Mouse (Mus musculus): ENCODE data around the gene Surf4. TPM values are rescaled to one million over a fixed set of nuclear protein-coding genes. Genes with fewer than 3 reads are reported as not detected.

Gene Surf4
- 75.3 TPM for total RNA-seq (2023)

DNA sequence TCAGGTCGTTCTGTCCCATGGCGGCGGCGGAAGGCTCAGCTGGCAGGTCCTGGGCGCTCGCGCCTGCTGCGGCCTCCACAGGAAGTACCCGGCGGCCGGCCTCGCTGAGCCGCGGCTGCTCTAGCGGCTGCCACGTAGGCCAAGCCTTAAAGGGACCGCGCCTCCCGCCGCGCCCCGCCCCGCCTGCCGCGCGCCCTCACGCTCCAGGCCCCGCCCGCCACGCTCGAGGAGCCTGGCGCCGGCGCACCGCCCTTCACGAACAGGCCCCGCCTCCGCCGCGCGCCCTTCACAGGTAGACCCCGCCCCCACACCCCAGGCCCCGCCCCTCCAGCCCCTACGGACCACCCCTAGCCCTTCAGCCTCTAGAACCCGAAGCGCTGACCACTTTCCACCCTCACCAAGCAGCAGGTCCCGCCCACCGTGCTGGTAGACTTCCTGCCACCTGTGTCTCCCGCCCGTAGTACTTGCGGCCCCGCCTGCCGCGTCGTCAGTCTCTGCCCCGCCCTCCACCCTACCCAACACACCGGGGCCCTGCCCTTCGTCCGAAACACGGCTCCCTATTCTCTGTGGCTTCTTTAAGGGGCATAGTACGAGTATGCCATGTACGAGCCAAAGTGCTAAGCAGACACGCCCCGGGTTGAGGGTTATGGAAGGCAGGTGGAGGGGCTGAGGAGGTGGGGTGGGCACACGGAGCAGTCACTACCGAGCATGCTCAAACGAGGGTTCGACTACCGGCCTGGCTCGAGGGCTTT, at the start of gene Surf4, which contains the start of gene Stkld1:
Gene Surf4, minus strand, starts transcription at position 625 of the 752 bp plus-strand sequence.
Gene Stkld1, plus strand, starts transcription at position 744 of the 752 bp plus-strand sequence.

DNA sequence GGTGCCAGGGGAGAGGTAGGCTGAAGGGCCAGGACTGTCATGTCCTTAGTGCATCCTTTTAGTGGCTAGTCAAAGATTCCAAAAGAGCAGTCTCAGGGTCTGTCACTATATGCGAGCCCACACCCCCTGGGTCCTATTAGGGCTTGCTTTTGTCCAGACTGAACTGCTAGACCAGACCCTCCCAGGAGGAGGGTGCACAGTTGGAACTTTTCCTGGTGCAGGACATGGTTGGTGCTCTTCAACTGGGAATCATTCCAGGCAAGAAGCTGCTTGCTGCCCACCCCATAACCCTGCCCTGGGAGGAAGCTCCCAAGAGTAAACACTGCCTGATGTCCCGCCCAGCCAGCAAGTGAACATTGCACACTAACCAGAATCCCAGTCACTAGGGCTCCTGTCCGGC, 39.4 kb upstream of the Surf4 start, which contains the start of gene Adamts13:
Gene Adamts13, plus strand, starts transcription at position 301 of the 400 bp plus-strand sequence.

DNA sequence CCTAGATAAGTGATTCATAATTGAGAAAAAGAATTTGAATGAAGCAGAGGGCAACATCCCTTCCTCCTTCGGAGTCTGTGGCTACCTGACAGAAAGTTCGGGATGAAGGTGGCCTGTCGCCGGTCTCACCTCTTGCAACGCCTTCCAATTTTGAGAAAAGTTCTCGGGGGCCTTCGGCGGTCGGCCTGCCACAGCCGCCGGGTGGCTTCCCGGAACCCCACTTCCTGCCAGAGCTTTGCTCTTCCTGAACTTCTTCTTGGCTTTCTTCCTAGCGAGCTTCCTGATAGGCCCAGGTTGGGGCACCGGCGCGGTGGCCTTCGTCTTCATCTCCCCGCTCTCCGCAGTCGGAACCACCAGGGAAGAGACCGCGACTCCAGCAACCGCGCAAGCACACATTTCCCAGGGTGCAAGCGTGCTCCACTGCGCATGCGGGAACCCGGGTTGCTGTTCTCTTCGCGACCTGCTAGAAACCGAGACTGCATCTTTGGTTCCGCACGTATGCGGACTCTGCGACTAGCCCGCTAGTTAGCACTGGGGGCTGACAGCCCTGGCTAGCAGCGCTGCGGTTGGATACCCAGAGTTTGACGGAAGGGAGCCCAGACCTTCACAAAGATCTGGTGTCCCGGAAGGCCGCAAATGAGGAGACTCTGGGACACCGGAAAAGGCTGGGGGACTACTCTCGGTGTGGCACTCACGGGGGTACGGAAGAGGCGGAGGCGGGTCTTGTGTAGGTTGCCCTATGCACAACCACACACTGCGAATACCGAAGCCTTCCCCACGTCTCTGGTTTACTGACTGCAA, 30.4 kb upstream of the Surf4 start, which contains the start of gene Rexo4:
Gene Rexo4, minus strand, starts transcription at position 464 of the 801 bp plus-strand sequence.

DNA sequence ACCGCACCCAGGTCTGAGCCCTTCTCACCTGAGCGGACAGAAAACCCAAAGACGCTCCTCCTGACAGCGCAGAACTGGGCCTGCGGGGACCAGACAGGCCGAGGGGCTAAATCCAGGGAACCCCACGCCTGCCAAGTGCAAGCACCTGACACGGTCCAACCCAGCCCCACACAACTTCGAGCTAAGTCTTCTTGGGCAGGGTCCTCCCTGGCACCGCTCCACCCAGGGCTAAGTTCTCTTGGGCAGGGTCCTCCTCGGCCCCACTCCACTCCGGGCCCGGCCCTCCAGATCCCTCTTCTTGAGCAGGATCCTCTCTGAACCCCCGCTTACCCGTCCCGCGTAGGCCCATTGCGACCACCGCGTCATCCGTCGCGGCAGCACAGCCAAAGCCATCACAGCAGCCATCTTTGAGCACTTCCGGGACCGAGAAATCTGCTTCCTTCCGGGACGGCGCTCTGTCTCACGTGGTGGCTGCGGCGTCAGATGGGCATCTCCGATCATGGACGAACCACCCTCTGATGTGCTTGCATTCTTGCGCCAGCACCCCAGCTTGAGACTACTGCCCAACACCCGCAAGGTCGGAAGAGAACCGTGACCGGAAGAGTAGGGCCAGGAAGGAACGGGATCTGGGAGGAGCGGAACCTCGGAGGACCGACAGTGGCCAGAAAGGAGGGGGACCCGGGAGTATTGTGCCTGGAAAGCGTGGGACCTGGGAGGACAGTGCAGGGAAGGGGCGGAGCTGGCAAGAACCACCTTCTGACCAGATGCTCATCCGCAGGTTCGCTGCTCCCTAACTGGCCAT, 17.6 kb downstream of the Surf4 start, which contains the start of the genes Surf2 and Surf1:
Gene Surf2, plus strand, starts transcription at position 441 of the 802 bp plus-strand sequence.
Gene Surf1, minus strand, starts transcription at position 604 of the 802 bp plus-strand sequence.

DNA sequence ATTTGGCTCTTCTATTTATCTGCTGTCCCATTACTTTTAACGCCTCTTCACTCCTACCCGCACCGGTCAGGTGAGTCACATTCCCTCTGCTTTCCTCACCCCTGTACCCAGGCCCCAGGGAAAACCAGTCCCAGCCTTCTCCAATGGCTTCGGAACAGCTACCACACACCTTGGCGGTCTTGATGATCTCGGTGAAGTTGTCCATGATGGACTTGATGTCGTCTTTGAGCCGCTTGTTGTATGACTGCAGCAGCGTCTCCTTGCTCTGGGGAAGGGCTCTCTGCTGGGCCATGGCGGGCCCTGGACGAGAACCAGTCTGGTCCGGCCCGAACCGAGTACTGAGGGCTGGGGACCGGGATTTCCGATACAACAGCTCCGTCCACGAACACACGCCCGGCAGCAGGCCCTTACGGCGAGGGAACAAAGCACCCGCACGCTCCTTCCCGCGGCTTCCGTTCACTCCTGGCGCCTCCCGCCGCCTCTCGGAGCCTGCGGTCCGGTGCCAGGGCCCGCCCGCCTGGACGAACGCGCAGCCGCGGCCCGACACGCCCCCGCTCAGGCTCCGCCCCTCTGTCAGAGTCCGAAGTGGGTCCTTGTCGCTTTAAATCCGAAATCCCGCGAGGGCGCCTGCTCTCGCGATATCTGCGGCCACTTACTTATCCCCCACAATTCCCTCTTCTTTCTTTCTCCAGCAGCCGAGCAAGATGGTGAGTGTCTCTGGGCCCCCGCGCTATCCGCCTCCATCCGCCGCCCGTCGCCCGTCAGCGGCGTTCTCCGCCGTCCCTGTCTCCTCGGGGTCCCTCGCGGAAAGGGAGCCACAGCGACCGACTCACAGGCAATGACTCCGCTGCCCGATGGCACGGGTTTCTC, 23.4 kb downstream of the Surf4 start, which contains the start of the genes Med22 and Rpl7a:
Gene Med22, minus strand, starts transcription at position 554 of the 870 bp plus-strand sequence.
Gene Rpl7a, plus strand, starts transcription at position 641 of the 870 bp plus-strand sequence.

DNA sequence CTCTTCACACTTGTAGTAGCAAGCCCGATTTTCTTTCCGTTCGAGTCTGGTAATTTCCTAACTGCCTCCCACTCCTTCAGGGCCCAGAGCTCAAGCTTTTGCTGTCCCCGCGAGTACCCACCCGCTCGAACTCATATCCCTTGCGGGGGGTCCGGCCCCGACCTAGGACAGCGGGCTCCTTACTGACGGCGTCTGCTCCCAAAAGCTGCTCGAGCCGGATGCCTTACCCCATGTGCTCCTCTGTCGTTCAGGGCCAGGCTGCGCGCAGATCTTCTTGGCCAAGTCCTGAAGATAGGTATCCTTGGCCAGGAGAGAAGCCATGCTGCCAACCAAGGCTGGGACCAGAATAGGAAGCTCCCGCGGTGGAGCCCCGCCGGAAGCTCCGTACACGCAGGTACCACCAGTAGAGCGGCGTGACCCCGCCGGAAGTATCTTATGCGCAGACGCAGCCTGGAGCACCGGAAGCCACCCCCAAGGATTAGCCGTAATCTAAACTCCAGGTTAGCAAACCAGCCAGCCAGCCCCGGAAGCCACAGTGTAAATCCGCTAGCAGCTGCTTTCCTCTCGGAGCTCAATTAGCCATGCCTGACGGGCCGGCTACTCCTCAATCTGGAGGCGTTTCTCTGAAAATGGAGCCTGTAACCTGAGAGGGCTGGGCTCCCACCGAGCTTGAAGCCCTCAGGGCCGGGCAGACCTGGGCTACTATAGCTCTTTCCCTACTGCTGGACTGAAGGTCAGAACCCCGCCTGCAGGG, 31.1 kb downstream of the Surf4 start, which contains the start of gene Surf6:
Gene Surf6, minus strand, starts transcription at position 413 of the 754 bp plus-strand sequence.

Other genes starting within 250 kb of the Surf4 start
- gene Abo, start 68.9 kb downstream of the Surf4 start, total RNA-seq (2023): not detected
- gene Surf6, start 31.0 kb downstream of the Surf4 start, total RNA-seq (2023): 59.3 TPM
- gene Med22, start 23.3 kb downstream of the Surf4 start, total RNA-seq (2023): 20.6 TPM
- 873 TPM for gene Rpl7a, start 23.2 kb downstream of the Surf4 start, total RNA-seq (2023)
- 42.9 TPM for gene Surf2, start 17.6 kb downstream of the Surf4 start, total RNA-seq (2023)
- 67.4 TPM for gene Surf1, start 17.4 kb downstream of the Surf4 start, total RNA-seq (2023)
- not detected for gene Stkld1, start 119 bp upstream of the Surf4 start, total RNA-seq (2023)
- 72.2 TPM for gene Rexo4, start 30.5 kb upstream of the Surf4 start, total RNA-seq (2023)
- gene Adamts13, start 39.5 kb upstream of the Surf4 start, total RNA-seq (2023): not detected
- gene Cacfd1, start 76.0 kb upstream of the Surf4 start, total RNA-seq (2023): 37.2 TPM
- gene Slc2a6, start 94.1 kb upstream of the Surf4 start, total RNA-seq (2023): 1.6 TPM
- gene Mymk, start 138.3 kb upstream of the Surf4 start, total RNA-seq (2023): not detected
- gene Adamtsl2, start 145.5 kb upstream of the Surf4 start, total RNA-seq (2023): 0.59 TPM
- 0.18 TPM for gene Fam163b, start 208.6 kb upstream of the Surf4 start, total RNA-seq (2023)
- not detected for gene Dbh, start 231.3 kb upstream of the Surf4 start, total RNA-seq (2023)

Measured in CD4-positive naive resting alpha-beta T cell, adult 57 days (primary cell).